Mouse (Mus musculus) midbrain, embryonic 11.5 days (tissue): ENCODE measurements around the gene Mpig6b. TPM values are rescaled to one million over a fixed set of nuclear protein-coding genes. Genes with fewer than 3 reads are reported as not detected.

Source experiments
- ATAC-seq: fragments of 200-750 bp; cut with Nextera tagmentation; 2 replicates; pipeline ENCODE4 v1.8.0; 2017; ENCODE audit warnings: moderate TSS enrichment, moderate library complexity; ENCODE audit not compliant: low FRiP score
- DNase-seq: peaks from one replicate; pipeline ENCODE4 v3.0.0; 2015; ENCODE audit warnings: low spot score; ENCODE audit errors: missing footprints
- H3K27ac ChIP-seq: fragments of 300-500 bp; sonication (generic); 2 replicates; pipeline ENCODE4 v1.5.1; 2014; ENCODE audit warnings: low read depth, low read length
- H3K27me3 ChIP-seq: fragments of 300-500 bp; sonication (generic); 2 replicates; pipeline ENCODE4 v1.6.1; 2014; ENCODE audit warnings: mild to moderate bottlenecking, low read length, moderate library complexity, mixed read lengths; ENCODE audit not compliant: control insufficient read depth, insufficient read depth
- H3K36me3 ChIP-seq: fragments of 300-500 bp; sonication (generic); 2 replicates; pipeline ENCODE4 v1.6.1; 2014; ENCODE audit warnings: mild to moderate bottlenecking, low read length, moderate library complexity, mixed read lengths; ENCODE audit not compliant: control insufficient read depth, insufficient read depth
- H3K4me1 ChIP-seq: fragments of 300-500 bp; sonication (generic); 2 replicates; pipeline ENCODE4 v1.6.1; 2014; ENCODE audit warnings: low read length; ENCODE audit not compliant: control insufficient read depth, insufficient read depth
- H3K4me2 ChIP-seq: fragments of 300-500 bp; sonication (generic); 2 replicates; pipeline ENCODE4 v1.6.1; 2014; ENCODE audit warnings: mild to moderate bottlenecking, moderate library complexity
- H3K4me3 ChIP-seq: fragments of 300-500 bp; sonication (generic); 2 replicates; pipeline ENCODE4 v1.5.1; 2014; ENCODE audit warnings: low read depth, low read length
- H3K9ac ChIP-seq: fragments of 300-500 bp; sonication (generic); 2 replicates; pipeline ENCODE4 v1.6.1; 2014; ENCODE audit warnings: low read length
- H3K9me3 ChIP-seq: fragments of 300-500 bp; sonication (generic); 2 replicates; pipeline ENCODE4 v1.6.1; 2016; ENCODE audit warnings: low read length; ENCODE audit not compliant: control insufficient read depth
- WGBS: fragments of 180-500 bp; shearing (Covaris S2); extraction: QIAGEN DNeasy Blood & Tissue Kit; methylation state at CpG from one replicate; pipeline ENCODE4 v1.1.7; 2014; 5-methylcytosine and 5-hydroxymethylcytosine counted together
- polyA plus RNA-seq: library from polyadenylated mRNA; unstranded; fragments of >200 nt; fragmentation: Nextera tagmentation; extraction: Ambion mirVana; gene quantifications from 2 replicates; pipeline ENCODE4 v1.2.1, GENCODE M21; 2014

Mpig6b gene
- polyA plus RNA-seq: 0.76 and 0.89 TPM in 2 replicates

GRCm38 (mm10) chr17:35066084-35066483 is at the start of gene Mpig6b:
Gene Mpig6b, minus strand, starts transcription at chr17:35066184.
- WGBS: 41% methylated on average over 10 of the region's 10 CpGs
- DNase-seq: no peak
- Histone ChIP-seq H3K4me3 (peak within 1 kb of the TSS; percentile 7), H3K9me3 (no peaks in the 10 kb centered on the region), H3K36me3 (peaks cover 7% of the 10 kb centered on the region; the same call in 1 of the 2 replicates), H3K27me3 (peaks cover 11% of the 10 kb centered on the region), H3K4me2 (peak within 1 kb of the TSS; percentile 40), H3K4me1 (peaks cover 15% of the 10 kb centered on the region), H3K9ac (peak within 1 kb of the TSS; percentile 56), H3K27ac (no peak within 1 kb of the TSS)
- ATAC-seq: no peak

- no peak for ATAC-seq
- Histone ChIP-seq H3K27me3 (no peaks in the 10 kb centered on the region), H3K4me2 (no peak within 1 kb of the TSS), H3K4me1 (peaks cover 4% of the 10 kb centered on the region), H3K36me3 (peaks cover 18% of the 10 kb centered on the region), H3K4me3 (no peak within 1 kb of the TSS), H3K27ac (no peak within 1 kb of the TSS), H3K9me3 (no peaks in the 10 kb centered on the region), H3K9ac (no peak within 1 kb of the TSS; the same call in 1 of the 2 replicates)
- DNase-seq: no peak
- WGBS: 87% methylated on average over 8 of the region's 8 CpGs
Measured at GRCm38 (mm10) chr17:35115046-35116019, 49.3 kb upstream of the Mpig6b start, which contains the start of gene Ly6g5b. Gene Ly6g5b, minus strand, starts transcription at chr17:35115428.

GRCm38 (mm10) chr17:35111774-35112173 is 45.8 kb upstream of the Mpig6b start:
- Histone ChIP-seq H3K27me3 (no peaks in the 10 kb centered on the region), H3K9me3 (no peaks in the 10 kb centered on the region), H3K27ac (no peak overlapping the region), H3K4me2 (no peak overlapping the region), H3K4me1 (no peaks in the 10 kb centered on the region), H3K4me3 (no peak overlapping the region), H3K9ac (no peak overlapping the region), H3K36me3 (peaks cover 10% of the 10 kb centered on the region)
- ATAC-seq (no peak), DNase-seq (no peak)
- whole genome bisulfite sequencing: 75% methylated on average over 9 of the region's 9 CpGs

GRCm38 (mm10) chr17:35108097-35108496 is 42.1 kb upstream of the Mpig6b start, which contains the start of gene Ly6g5c:
Gene Ly6g5c, plus strand, starts transcription at chr17:35108279.
- no peaks in the 10 kb centered on the region for H3K36me3 ChIP-seq
- WGBS: 89% methylated on average over 6 of the region's 6 CpGs
- H3K4me3 ChIP-seq: no peak within 1 kb of the TSS
- peaks cover 8% of the 10 kb centered on the region for H3K4me1 ChIP-seq
- H3K27me3 ChIP-seq: no peaks in the 10 kb centered on the region
- H3K27ac ChIP-seq: no peak within 1 kb of the TSS
- ATAC-seq: no peak
- H3K4me2 ChIP-seq: no peak within 1 kb of the TSS
- H3K9me3 ChIP-seq: no peaks in the 10 kb centered on the region
- DNase-seq: no peak
- no peak within 1 kb of the TSS for H3K9ac ChIP-seq

DNA sequence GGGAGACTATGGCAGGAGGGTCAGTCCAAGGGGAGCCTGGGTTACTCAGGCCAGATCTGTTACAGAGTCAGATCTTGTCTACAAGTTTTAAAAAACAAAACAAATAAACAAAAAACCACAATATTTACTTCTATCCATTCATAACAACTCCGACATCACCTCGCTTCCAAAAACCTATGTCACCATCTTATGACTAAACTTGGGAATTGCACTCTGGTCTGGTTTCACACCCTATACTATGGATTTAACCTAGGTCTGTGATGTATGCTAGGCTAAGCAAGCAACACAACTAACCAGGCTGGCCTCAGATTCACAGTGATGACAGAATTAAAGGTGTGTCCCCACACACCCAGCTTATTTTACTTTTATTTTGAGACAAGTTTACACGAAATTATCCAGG is 40.5 kb upstream of the Mpig6b start:
- Histone ChIP-seq H3K9me3 (no peaks in the 10 kb centered on the region), H3K27ac (no peak overlapping the region), H3K4me3 (no peak overlapping the region), H3K4me2 (peak overlapping the region; percentile 39), H3K9ac (peak overlapping the region; percentile 65), H3K27me3 (no peaks in the 10 kb centered on the region), H3K36me3 (peaks cover under 1% of the 10 kb centered on the region; the same call in 1 of the 2 replicates), H3K4me1 (peaks cover 8% of the 10 kb centered on the region)
- DNase-seq (no peak), ATAC-seq (no peak)
- WGBS: 69% methylated on average over 3 of the region's 3 CpGs

DNA sequence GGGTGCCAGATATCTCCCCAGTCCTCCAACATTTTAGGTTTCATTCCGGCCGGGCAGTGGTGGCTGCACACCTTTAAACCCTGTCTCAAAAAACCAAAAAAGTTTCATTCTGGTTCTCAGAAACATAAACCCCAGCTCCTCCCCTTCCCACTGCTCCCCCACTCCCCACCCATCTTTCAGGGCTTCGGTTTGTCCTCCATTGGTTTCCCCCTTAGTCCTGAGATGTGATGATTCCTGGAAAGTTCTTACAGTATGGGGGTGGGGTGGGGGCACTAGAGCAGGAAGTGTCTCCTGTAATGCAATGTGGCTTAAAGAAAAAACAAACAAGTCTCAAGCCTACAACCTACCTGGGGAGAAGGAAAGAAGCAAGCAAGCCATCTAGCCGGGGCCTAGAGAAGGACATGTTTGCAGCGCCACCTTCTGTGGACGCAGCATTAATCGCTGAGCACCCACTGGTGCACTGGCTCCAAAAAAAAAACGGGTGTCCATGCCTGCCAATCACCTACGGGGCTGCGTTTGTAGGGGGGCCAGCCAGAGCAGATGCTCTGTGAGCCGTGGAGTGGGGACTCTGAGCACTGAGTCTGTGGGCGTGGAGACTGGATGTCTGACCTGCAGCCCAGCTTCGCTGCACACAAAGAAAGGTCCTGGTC is 39.9 kb upstream of the Mpig6b start:
- WGBS: 22% methylated on average over 13 of the region's 13 CpGs

GRCm38 (mm10) chr17:35104754-35105153 is 38.8 kb upstream of the Mpig6b start:
- Histone ChIP-seq H3K4me3 (no peak overlapping the region), H3K4me2 (no peak overlapping the region), H3K4me1 (peaks cover 8% of the 10 kb centered on the region), H3K27ac (no peak overlapping the region), H3K9ac (no peak overlapping the region), H3K36me3 (peaks cover 4% of the 10 kb centered on the region), H3K27me3 (no peaks in the 10 kb centered on the region), H3K9me3 (no peaks in the 10 kb centered on the region)
- DNase-seq (no peak), ATAC-seq (no peak)
- WGBS: 81% methylated on average over 6 of the region's 6 CpGs

More for the DNA sequence above, 39.9 kb upstream of the Mpig6b start:
- Histone ChIP-seq H3K9me3 (no peaks in the 10 kb centered on the region), H3K27ac (no peak overlapping the region), H3K9ac (peak overlapping the region; percentile 65), H3K4me2 (peak overlapping the region; percentile 39), H3K36me3 (peaks cover 4% of the 10 kb centered on the region; the same call in 1 of the 2 replicates), H3K27me3 (no peaks in the 10 kb centered on the region), H3K4me1 (peaks cover 8% of the 10 kb centered on the region), H3K4me3 (no peak overlapping the region)
- ATAC-seq: peak; percentile 50
- peak; percentile 89 for DNase-seq

- Histone ChIP-seq H3K4me1 (peaks cover 8% of the 10 kb centered on the region), H3K9me3 (no peaks in the 10 kb centered on the region), H3K4me3 (no peak overlapping the region), H3K9ac (no peak overlapping the region), H3K4me2 (no peak overlapping the region), H3K27ac (no peak overlapping the region), H3K36me3 (peaks cover 4% of the 10 kb centered on the region), H3K27me3 (no peaks in the 10 kb centered on the region)
- WGBS: 95% methylated on average over 7 of the region's 7 CpGs
- ATAC-seq (no peak), DNase-seq (no peak)
Measured at GRCm38 (mm10) chr17:35104079-35104478, 38.1 kb upstream of the Mpig6b start.
